Mouse (Mus musculus): ENCODE measurements around the gene Jakmip3. TPM values are rescaled to one million over a fixed set of nuclear protein-coding genes. Genes with fewer than 3 reads are reported as not detected.

Jakmip3 gene
- polyA plus RNA-seq, 1 experiment, result not detected

DNA sequence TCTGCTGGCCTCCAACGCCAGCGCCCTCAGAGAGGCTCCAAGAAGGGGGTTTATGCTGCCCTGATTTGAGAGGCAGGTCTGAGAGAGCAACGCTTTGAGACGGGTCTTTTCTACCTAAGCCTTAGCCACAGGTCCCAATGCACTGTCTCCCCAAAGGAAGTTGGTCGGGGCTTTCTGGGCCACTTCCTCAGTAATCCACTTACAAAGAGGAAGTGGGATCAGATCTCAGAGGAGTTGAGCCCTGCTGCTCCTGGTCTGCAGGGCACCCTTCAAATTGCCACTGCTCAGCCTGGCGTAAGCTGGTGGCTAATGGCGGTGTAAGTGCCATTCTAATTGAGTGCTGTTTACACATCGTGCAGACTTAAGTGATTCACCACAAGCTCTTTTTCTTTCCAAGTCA lies 191.0 kb downstream of the Jakmip3 start:
- TF ChIP-seq GATA1 (IDR thresholded peaks at IDR 0.05; ENCODE audit: low read length), result no peak

GRCm38 (mm10) chr7:139133446-139133845 lies 192.9 kb downstream of the Jakmip3 start:
- no peak for TF ChIP-seq GATA1 (IDR thresholded peaks at IDR 0.05; ENCODE audit: low read length)

Other genes with a start within 250 kb of the Jakmip3 start
- 18.1 and 25.0 TPM in 2 replicates for gene Ppp2r2d, start 94.7 kb upstream of the Jakmip3 start, polyA plus RNA-seq (2012)
- gene Mapk1ip1, start 94.5 kb upstream of the Jakmip3 start, polyA plus RNA-seq (2012), result 5.4 and 7.8 TPM in 2 replicates
- 48.9 and 59.6 TPM in 2 replicates for gene Bnip3, start 31.2 kb upstream of the Jakmip3 start, polyA plus RNA-seq (2012)
- not detected in 2 replicates for gene Dpysl4, start 145.3 kb downstream of the Jakmip3 start, polyA plus RNA-seq (2012)